Mouse (Mus musculus) myocyte (in vitro differentiated cells): ENCODE measurements at regions not wholly inside any gene's neighbourhood (a gene's known extent, or its start where the extent isn't known, plus 50 kb on each side); places are given as distances from the start of the nearest gene placed in this dataset.

Experiments
- H3K27me3 ChIP-seq: one replicate; pipeline ENCODE4 v1.6.1; 2011; ENCODE audit not compliant: control insufficient read depth, insufficient read depth, insufficient read length
- H3K36me3 ChIP-seq: one replicate; pipeline ENCODE4 v1.6.1; 2011; ENCODE audit not compliant: control insufficient read depth, insufficient read depth
- H3K4me2 ChIP-seq: one replicate; pipeline ENCODE4 v1.6.1; 2011; ENCODE audit warnings: low read depth, control low read depth
- H3K4me3 ChIP-seq: one replicate; pipeline ENCODE4 v1.5.1; 2011; ENCODE audit warnings: mild to moderate bottlenecking, control low read depth, moderate library complexity
- H3K79me2 ChIP-seq: one replicate; pipeline ENCODE4 v1.6.1; 2011; ENCODE audit not compliant: control insufficient read depth, insufficient read depth
- H3ac ChIP-seq: one replicate; pipeline ENCODE4 v1.6.1; 2011; ENCODE audit not compliant: control insufficient read depth, insufficient read length
- CEBPB ChIP-seq: IDR thresholded peaks from 2 replicates; pipeline ENCODE4 v1.6.1; 2011; ENCODE audit warnings: mild to moderate bottlenecking, moderate library complexity; ENCODE audit not compliant: poor library complexity, insufficient read depth, severe bottlenecking
- E2F4 ChIP-seq: IDR thresholded peaks from one replicate; pipeline ENCODE4 v1.6.1; 2011; ENCODE audit warnings: mild to moderate bottlenecking, control low read depth, moderate library complexity; ENCODE audit not compliant: insufficient read depth
- MAX ChIP-seq: IDR thresholded peaks from one replicate; pipeline ENCODE4 v1.6.1; 2011; ENCODE audit warnings: low read depth, mild to moderate bottlenecking, control low read depth
- MYOD1 ChIP-seq, 3 experiments: IDR thresholded peaks; one replicate each; pipeline ENCODE4 v1.6.1; 2011; ENCODE audit warnings: control low read depth in 2 of 3, low read depth in 2 of 3, mild to moderate bottlenecking in 2 of 3, moderate library complexity in 1 of 3; ENCODE audit not compliant: insufficient read length in 2 of 3, control insufficient read depth in 1 of 3
- MYOG ChIP-seq, 3 experiments: IDR thresholded peaks; one replicate each; pipeline ENCODE4 v1.6.1; 2011; ENCODE audit warnings: control low read depth in 2 of 3, low read depth in 2 of 3, mild to moderate bottlenecking in 2 of 3; ENCODE audit not compliant: insufficient read length in 2 of 3, control insufficient read depth in 1 of 3, insufficient read depth in 1 of 3
- POLR2A ChIP-seq: IDR thresholded peaks from one replicate; pipeline ENCODE4 v1.6.1; 2011; ENCODE audit warnings: low read depth, mild to moderate bottlenecking, control low read depth, moderate library complexity; ENCODE audit not compliant: insufficient read length
- POLR2AphosphoS2 ChIP-seq: IDR thresholded peaks from one replicate; pipeline ENCODE4 v1.6.1; 2011; ENCODE audit warnings: low read depth, control low read depth; ENCODE audit not compliant: insufficient read length
- REST ChIP-seq: IDR thresholded peaks from one replicate; pipeline ENCODE4 v1.6.1; 2011; ENCODE audit warnings: mild to moderate bottlenecking, control low read depth, moderate library complexity; ENCODE audit not compliant: insufficient read depth, insufficient read length
- SRF ChIP-seq: IDR thresholded peaks from one replicate; pipeline ENCODE4 v1.6.1; 2011; ENCODE audit warnings: low read depth; ENCODE audit not compliant: control insufficient read depth, insufficient read length
- TCF12 ChIP-seq: IDR thresholded peaks from one replicate; pipeline ENCODE4 v1.6.1; 2011; ENCODE audit warnings: mild to moderate bottlenecking, control low read depth; ENCODE audit not compliant: poor library complexity, insufficient read depth, severe bottlenecking
- TCF3 ChIP-seq: IDR thresholded peaks from one replicate; pipeline ENCODE4 v1.6.1; 2011; ENCODE audit warnings: low read depth, control low read depth; ENCODE audit not compliant: insufficient read length
- USF1 ChIP-seq: IDR thresholded peaks from one replicate; pipeline ENCODE4 v1.6.1; 2011; ENCODE audit warnings: low read depth, mild to moderate bottlenecking, control low read depth, moderate library complexity

GRCm38 (mm10) chr2:147718936-147719335, 327.8 kb downstream of the Foxa2 start:
- no peak overlapping the region for H3K4me2 ChIP-seq
- TF ChIP-seq TCF12 (no peak), USF1 (no peak), MYOG (IDR thresholded peaks at IDR 0.05; ENCODE audit: control insufficient read depth in 1 of 3, insufficient read depth in 1 of 3, insufficient read length in 2 of 3, low read depth in 2 of 3) (no peak), CEBPB (no peak), POLR2AphosphoS2 (no peak), POLR2A (no peak), MYOD1 (IDR thresholded peaks at IDR 0.05; ENCODE audit: control insufficient read depth in 1 of 3, insufficient read length in 2 of 3, low read depth in 2 of 3) (no peak), TCF3 (no peak), SRF (no peak), REST (no peak), E2F4 (no peak), MAX (no peak)
- no peak overlapping the region for H3K4me3 ChIP-seq
- H3K79me2 ChIP-seq: no peaks in the 10 kb centered on the region
- H3K36me3 ChIP-seq: no peaks in the 10 kb centered on the region
- H3ac ChIP-seq: no peak overlapping the region
- H3K27me3 ChIP-seq: no peaks in the 10 kb centered on the region

DNA sequence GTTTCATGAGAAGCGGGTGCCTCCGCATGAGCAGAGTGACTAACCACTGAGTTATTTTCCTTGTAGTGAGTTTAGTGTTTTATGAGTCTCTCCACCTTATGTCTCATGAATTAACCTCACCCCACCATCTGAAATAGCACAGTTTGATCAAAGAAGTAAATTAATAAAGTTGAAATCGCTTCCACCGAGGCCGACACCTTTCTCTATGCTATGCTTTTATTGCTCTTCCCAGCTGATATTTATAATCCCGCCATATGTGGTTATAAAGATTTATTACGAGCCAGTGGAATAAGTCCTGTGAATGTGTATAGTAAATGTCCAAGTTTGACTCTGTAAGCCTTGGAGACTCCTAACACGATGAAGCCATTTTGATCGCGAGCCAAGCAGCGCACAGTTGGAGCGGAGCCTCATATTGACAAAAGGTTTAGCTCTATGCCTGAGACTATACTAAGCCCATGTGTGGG, 329.3 kb downstream of the Foxa2 start:
- H3ac ChIP-seq: no peak overlapping the region
- H3K79me2 ChIP-seq: no peaks in the 10 kb centered on the region
- H3K27me3 ChIP-seq: no peaks in the 10 kb centered on the region
- no peak overlapping the region for H3K4me3 ChIP-seq
- no peaks in the 10 kb centered on the region for H3K36me3 ChIP-seq
- H3K4me2 ChIP-seq: no peak overlapping the region
- TF ChIP-seq POLR2AphosphoS2: no peak
- TF ChIP-seq MYOG (IDR thresholded peaks at IDR 0.05; ENCODE audit: control insufficient read depth in 1 of 3, insufficient read depth in 1 of 3, insufficient read length in 2 of 3, low read depth in 2 of 3): no peak
- no peak for TF ChIP-seq MYOD1 (IDR thresholded peaks at IDR 0.05; ENCODE audit: control insufficient read depth in 1 of 3, insufficient read length in 2 of 3, low read depth in 2 of 3)
- TF ChIP-seq MAX: no peak
- TF ChIP-seq CEBPB: no peak
- no peak for TF ChIP-seq TCF3
- no peak for TF ChIP-seq SRF
- no peak for TF ChIP-seq E2F4
- no peak for TF ChIP-seq USF1
- TF ChIP-seq TCF12: no peak
- no peak for TF ChIP-seq POLR2A
- TF ChIP-seq REST: no peak

- H3K4me3 ChIP-seq: no peak overlapping the region
- no peaks in the 10 kb centered on the region for H3K27me3 ChIP-seq
- no peak overlapping the region for H3ac ChIP-seq
- H3K4me2 ChIP-seq: no peak overlapping the region
- no peaks in the 10 kb centered on the region for H3K79me2 ChIP-seq
- TF ChIP-seq SRF: no peak
- TF ChIP-seq USF1: no peak
- TF ChIP-seq E2F4: no peak
- TF ChIP-seq CEBPB: no peak
- no peak for TF ChIP-seq TCF12
- TF ChIP-seq POLR2AphosphoS2: no peak
- TF ChIP-seq MYOD1 (IDR thresholded peaks at IDR 0.05; ENCODE audit: control insufficient read depth in 1 of 3, insufficient read length in 2 of 3, low read depth in 2 of 3): no peak
- TF ChIP-seq REST: no peak
- no peak for TF ChIP-seq MAX
- no peak for TF ChIP-seq TCF3
- no peak for TF ChIP-seq POLR2A
- TF ChIP-seq MYOG (IDR thresholded peaks at IDR 0.05; ENCODE audit: control insufficient read depth in 1 of 3, insufficient read depth in 1 of 3, insufficient read length in 2 of 3, low read depth in 2 of 3): no peak
- H3K36me3 ChIP-seq: no peaks in the 10 kb centered on the region
Observed at GRCm38 (mm10) chr2:147715791-147716190, 331.0 kb downstream of the Foxa2 start.

GRCm38 (mm10) chr2:147710593-147711265, 336.0 kb downstream of the Foxa2 start:
- Histone ChIP-seq H3K79me2 (no peaks in the 10 kb centered on the region), H3K4me2 (no peak overlapping the region), H3K4me3 (no peak overlapping the region), H3K36me3 (no peaks in the 10 kb centered on the region), H3K27me3 (no peaks in the 10 kb centered on the region), H3ac (no peak overlapping the region)
- TF ChIP-seq MYOG (IDR thresholded peaks at IDR 0.05; ENCODE audit: control insufficient read depth in 1 of 3, insufficient read depth in 1 of 3, insufficient read length in 2 of 3, low read depth in 2 of 3) (no peak), MAX (no peak), TCF3 (no peak), TCF12 (no peak), CEBPB (no peak), USF1 (no peak), E2F4 (no peak), REST (no peak), MYOD1 (IDR thresholded peaks at IDR 0.05; ENCODE audit: control insufficient read depth in 1 of 3, insufficient read length in 2 of 3, low read depth in 2 of 3) (no peak), POLR2AphosphoS2 (no peak), SRF (no peak)

DNA sequence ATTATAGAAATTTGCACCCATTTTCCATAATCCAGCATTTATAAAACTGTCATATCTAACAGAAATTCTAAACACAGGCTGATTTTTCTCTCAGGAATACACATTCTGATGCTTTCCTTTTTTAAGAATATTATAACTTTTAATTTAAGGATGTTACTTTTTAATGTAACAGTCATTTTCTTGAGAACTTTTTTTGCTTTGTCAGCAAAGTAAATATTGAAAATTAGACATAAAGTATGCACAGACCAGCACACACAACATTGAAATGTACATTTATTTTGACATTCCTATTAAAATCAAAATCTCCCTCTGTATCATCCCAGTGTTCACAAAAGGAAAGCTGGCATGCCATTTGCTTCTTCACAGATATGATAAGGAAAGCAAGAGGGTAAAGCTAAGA, 337.0 kb downstream of the Foxa2 start:
- Histone ChIP-seq H3K79me2 (no peaks in the 10 kb centered on the region), H3ac (no peak overlapping the region), H3K36me3 (no peaks in the 10 kb centered on the region), H3K4me3 (no peak overlapping the region), H3K4me2 (no peak overlapping the region), H3K27me3 (no peaks in the 10 kb centered on the region)
- TF ChIP-seq MYOD1 (IDR thresholded peaks at IDR 0.05; ENCODE audit: control insufficient read depth in 1 of 3, insufficient read length in 2 of 3, low read depth in 2 of 3): no peak
- no peak for TF ChIP-seq E2F4
- no peak for TF ChIP-seq MYOG (IDR thresholded peaks at IDR 0.05; ENCODE audit: control insufficient read depth in 1 of 3, insufficient read depth in 1 of 3, insufficient read length in 2 of 3, low read depth in 2 of 3)
- no peak for TF ChIP-seq USF1
- no peak for TF ChIP-seq MAX
- TF ChIP-seq REST: no peak
- TF ChIP-seq CEBPB: no peak
- no peak for TF ChIP-seq TCF3
- no peak for TF ChIP-seq SRF
- no peak for TF ChIP-seq TCF12
- no peak for TF ChIP-seq POLR2AphosphoS2
- TF ChIP-seq POLR2A: no peak
